Mouse (Mus musculus): ENCODE data around the gene Car11.

GRCm38 (mm10) chr7:45722348-45722713 lies 22.7 kb downstream of the Car11 start:
- TF ChIP-seq NRF1 (IDR thresholded peaks at IDR 0.05; ENCODE audit: insufficient read depth, low read depth, low read length, poor library complexity, severe bottlenecking) (no peak), ZNF384 (IDR thresholded peaks at IDR 0.05; ENCODE audit: low read depth, low read length) (no peak), MAX (IDR thresholded peaks at IDR 0.05; ENCODE audit: low read length) (no peak), UBTF (IDR thresholded peaks at IDR 0.05; ENCODE audit: borderline replicate concordance, insufficient read depth, low read depth, low read length) (no peak), ETS1 (IDR thresholded peaks at IDR 0.05; ENCODE audit: low read depth, low read length) (no peak), CTCF (IDR thresholded peaks at IDR 0.05 in 2 of 3, conservative IDR thresholded peaks at IDR 0.05 in 1 of 3; ENCODE audit: control insufficient read depth in 1 of 3, insufficient read depth in 1 of 3, low read depth in 2 of 3, low read length in 3 of 3, poor library complexity in 1 of 3, severe bottlenecking in 1 of 3) (no peak), MXI1 (IDR thresholded peaks at IDR 0.05; ENCODE audit: low read depth, low read length) (no peak), SIN3A (IDR thresholded peaks at IDR 0.05; ENCODE audit: low read length) (no peak), JUND (IDR thresholded peaks at IDR 0.05; ENCODE audit: low read depth, low read length) (no peak), GATA1 (IDR thresholded peaks at IDR 0.05; ENCODE audit: low read depth, low read length) (no peak), POLR2A (IDR thresholded peaks at IDR 0.05; ENCODE audit: control insufficient read depth in 1 of 2, insufficient read depth in 1 of 2, low read depth in 1 of 2, low read length in 2 of 2, poor library complexity in 1 of 2) (no peak), CHD1 (IDR thresholded peaks at IDR 0.05; ENCODE audit: low read depth, low read length) (no peak), EP300 (IDR thresholded peaks at IDR 0.05; ENCODE audit: low read depth in 1 of 2, low read length in 2 of 2) (no peak), HCFC1 (IDR thresholded peaks at IDR 0.05; ENCODE audit: low read depth, low read length) (no peak)

All from MEL (cell line).